Mouse (Mus musculus): Measurements from ENCODE around the gene Abhd17b.
A peak's percentile ranks its signal among the peaks of the same experiment; 100 is the strongest.

Abhd17b gene

GRCm38 (mm10) chr19:21653172-21653981 is at the start of gene Abhd17b:
Abhd17b (plus strand) TSS chr19:21653185.
- Histone ChIP-seq H3K36me3 (ENCODE audit: insufficient read depth, low read length) (peaks cover 8% of the 10 kb centered on the region; the same call in 1 of the 2 replicates), H3K9me3 (ENCODE audit: low read length) (no peaks in the 10 kb centered on the region), H3K4me3 (replicated peaks; ENCODE audit: low read length) (peak within 1 kb of the TSS; percentile 87), H3K4me1 (replicated peaks; ENCODE audit: low read depth, low read length) (peaks cover 47% of the 10 kb centered on the region), H3K27me3 (ENCODE audit: insufficient read depth, low read length) (peaks cover 3% of the 10 kb centered on the region; the same call in 1 of the 2 replicates)
- TF ChIP-seq NANOG (IDR thresholded peaks at IDR 0.05; ENCODE audit: borderline replicate concordance, low read length) (no peak), CTCF (conservative IDR thresholded peaks at IDR 0.05; ENCODE audit: low read length) (no peak), POU5F1 (IDR thresholded peaks at IDR 0.05; ENCODE audit: borderline replicate concordance, low read length) (no peak)

- TF ChIP-seq POU5F1 (IDR thresholded peaks at IDR 0.05; ENCODE audit: borderline replicate concordance, low read length) (no peak), CTCF (conservative IDR thresholded peaks at IDR 0.05; ENCODE audit: low read length) (no peak), NANOG (IDR thresholded peaks at IDR 0.05; ENCODE audit: borderline replicate concordance, low read length) (no peak)
- Histone ChIP-seq H3K36me3 (ENCODE audit: insufficient read depth, low read length) (no peaks in the 10 kb centered on the region), H3K27me3 (ENCODE audit: insufficient read depth, low read length) (no peaks in the 10 kb centered on the region), H3K4me1 (replicated peaks; ENCODE audit: low read depth, low read length) (peaks cover 47% of the 10 kb centered on the region), H3K9me3 (ENCODE audit: low read length) (peaks cover 6% of the 10 kb centered on the region), H3K4me3 (replicated peaks; ENCODE audit: low read length) (peak overlapping the region; percentile 48)
Observed at GRCm38 (mm10) chr19:21603836-21604235, 49.1 kb upstream of the Abhd17b start.

GRCm38 (mm10) chr19:21605294-21605693 is 47.7 kb upstream of the Abhd17b start:
- Histone ChIP-seq H3K9me3 (ENCODE audit: low read length) (peaks cover 6% of the 10 kb centered on the region), H3K27me3 (ENCODE audit: insufficient read depth, low read length) (no peaks in the 10 kb centered on the region), H3K4me1 (replicated peaks; ENCODE audit: low read depth, low read length) (peaks cover 47% of the 10 kb centered on the region), H3K36me3 (ENCODE audit: insufficient read depth, low read length) (no peaks in the 10 kb centered on the region), H3K4me3 (replicated peaks; ENCODE audit: low read length) (no peak overlapping the region)
- no peak for TF ChIP-seq CTCF (conservative IDR thresholded peaks at IDR 0.05; ENCODE audit: low read length)
- no peak for TF ChIP-seq POU5F1 (IDR thresholded peaks at IDR 0.05; ENCODE audit: borderline replicate concordance, low read length)

DNA sequence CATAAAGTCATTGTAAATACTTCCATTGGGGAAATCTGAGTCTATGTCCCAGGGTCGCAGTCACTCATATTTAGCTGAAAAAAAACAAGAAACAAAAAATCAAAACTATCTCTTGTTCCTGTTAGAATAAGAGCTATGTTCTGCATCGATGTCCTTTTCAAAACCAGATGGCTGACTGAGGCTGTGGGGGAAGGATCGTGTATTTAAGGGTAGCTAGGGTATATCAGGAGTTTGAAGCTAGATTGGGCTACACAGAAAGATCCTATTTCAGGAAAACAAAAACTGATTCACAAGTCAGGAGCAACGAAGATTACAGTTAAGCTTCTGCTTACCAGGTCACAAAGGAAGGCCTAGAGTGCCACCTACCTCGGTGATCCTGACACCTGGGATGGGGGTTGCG is 42.7 kb upstream of the Abhd17b start:
- no peaks in the 10 kb centered on the region for H3K27me3 ChIP-seq (ENCODE audit: insufficient read depth, low read length)
- no peak overlapping the region for H3K4me3 ChIP-seq (replicated peaks; ENCODE audit: low read length)
- H3K4me1 ChIP-seq (replicated peaks; ENCODE audit: low read depth, low read length) = peaks cover 33% of the 10 kb centered on the region
- no peaks in the 10 kb centered on the region for H3K36me3 ChIP-seq (ENCODE audit: insufficient read depth, low read length)
- no peaks in the 10 kb centered on the region for H3K9me3 ChIP-seq (ENCODE audit: low read length)
- TF ChIP-seq CTCF (conservative IDR thresholded peaks at IDR 0.05; ENCODE audit: low read length) = no peak
- TF ChIP-seq POU5F1 (IDR thresholded peaks at IDR 0.05; ENCODE audit: borderline replicate concordance, low read length) = no peak
- TF ChIP-seq NANOG (IDR thresholded peaks at IDR 0.05; ENCODE audit: borderline replicate concordance, low read length) = no peak

- H3K9me3 ChIP-seq (ENCODE audit: low read length) = no peaks in the 10 kb centered on the region
- H3K4me1 ChIP-seq (replicated peaks; ENCODE audit: low read depth, low read length) = peaks cover 25% of the 10 kb centered on the region
- H3K27me3 ChIP-seq (ENCODE audit: insufficient read depth, low read length) = no peaks in the 10 kb centered on the region
- no peak overlapping the region for H3K4me3 ChIP-seq (replicated peaks; ENCODE audit: low read length)
- no peaks in the 10 kb centered on the region for H3K36me3 ChIP-seq (ENCODE audit: insufficient read depth, low read length)
- TF ChIP-seq CTCF (conservative IDR thresholded peaks at IDR 0.05; ENCODE audit: low read length) (no peak), POU5F1 (IDR thresholded peaks at IDR 0.05; ENCODE audit: borderline replicate concordance, low read length) (no peak), NANOG (IDR thresholded peaks at IDR 0.05; ENCODE audit: borderline replicate concordance, low read length) (no peak)
Observed at GRCm38 (mm10) chr19:21611297-21611696, 41.7 kb upstream of the Abhd17b start.

DNA sequence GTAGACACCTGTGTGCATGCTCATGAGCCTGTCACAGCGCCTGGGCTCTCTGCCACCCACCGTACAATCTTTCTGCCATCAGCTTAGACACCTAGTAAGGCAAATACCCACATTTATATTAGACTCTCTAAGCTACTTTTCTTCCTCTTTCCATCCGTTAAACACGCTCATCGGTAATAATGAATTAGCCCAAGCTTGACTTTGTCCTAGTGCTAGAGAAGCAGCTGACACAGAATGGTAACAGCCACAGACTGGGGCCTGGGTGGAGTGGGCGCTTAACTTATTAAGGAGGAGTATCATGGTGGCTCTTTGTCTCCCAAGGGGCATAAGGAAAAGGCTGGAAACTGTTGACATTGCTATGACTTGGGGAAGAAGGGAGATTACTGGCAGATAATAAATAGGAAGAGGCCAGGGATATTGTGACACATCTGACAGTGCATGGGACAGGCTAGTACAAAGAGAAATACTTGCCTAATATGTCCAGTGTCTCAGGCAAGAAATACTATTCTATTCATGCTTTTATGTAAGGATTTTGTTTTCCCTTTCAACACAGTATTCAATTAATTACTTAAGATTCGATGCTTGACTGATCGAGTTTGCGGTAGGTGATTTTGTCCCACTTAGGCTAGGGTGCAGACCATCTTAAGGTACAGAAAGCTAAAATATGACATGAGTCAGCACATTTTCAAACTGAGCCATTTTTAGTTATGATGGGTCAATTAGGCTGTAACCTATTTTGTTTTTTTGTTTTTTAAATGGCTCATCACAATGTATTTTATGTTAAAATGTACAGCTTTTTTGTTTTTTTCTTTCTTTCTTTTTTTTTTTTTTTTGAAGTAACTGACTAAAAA is 41.0 kb upstream of the Abhd17b start:
- no peaks in the 10 kb centered on the region for H3K9me3 ChIP-seq (ENCODE audit: low read length)
- H3K4me1 ChIP-seq (replicated peaks; ENCODE audit: low read depth, low read length) = peaks cover 25% of the 10 kb centered on the region
- no peaks in the 10 kb centered on the region for H3K27me3 ChIP-seq (ENCODE audit: insufficient read depth, low read length)
- TF ChIP-seq CTCF (conservative IDR thresholded peaks at IDR 0.05; ENCODE audit: low read length) (no peak), NANOG (IDR thresholded peaks at IDR 0.05; ENCODE audit: borderline replicate concordance, low read length) (no peak), POU5F1 (IDR thresholded peaks at IDR 0.05; ENCODE audit: borderline replicate concordance, low read length) (no peak)
- no peaks in the 10 kb centered on the region for H3K36me3 ChIP-seq (ENCODE audit: insufficient read depth, low read length)
- no peak overlapping the region for H3K4me3 ChIP-seq (replicated peaks; ENCODE audit: low read length)

- TF ChIP-seq CTCF (conservative IDR thresholded peaks at IDR 0.05; ENCODE audit: low read length) (no peak), POU5F1 (IDR thresholded peaks at IDR 0.05; ENCODE audit: borderline replicate concordance, low read length) (no peak), NANOG (IDR thresholded peaks at IDR 0.05; ENCODE audit: borderline replicate concordance, low read length) (no peak)
- Histone ChIP-seq H3K4me3 (replicated peaks; ENCODE audit: low read length) (no peak overlapping the region), H3K36me3 (ENCODE audit: insufficient read depth, low read length) (no peaks in the 10 kb centered on the region), H3K4me1 (replicated peaks; ENCODE audit: low read depth, low read length) (peaks cover 14% of the 10 kb centered on the region), H3K9me3 (ENCODE audit: low read length) (no peaks in the 10 kb centered on the region), H3K27me3 (ENCODE audit: insufficient read depth, low read length) (no peaks in the 10 kb centered on the region)
Observed at GRCm38 (mm10) chr19:21615801-21616200, 37.2 kb upstream of the Abhd17b start.

DNA sequence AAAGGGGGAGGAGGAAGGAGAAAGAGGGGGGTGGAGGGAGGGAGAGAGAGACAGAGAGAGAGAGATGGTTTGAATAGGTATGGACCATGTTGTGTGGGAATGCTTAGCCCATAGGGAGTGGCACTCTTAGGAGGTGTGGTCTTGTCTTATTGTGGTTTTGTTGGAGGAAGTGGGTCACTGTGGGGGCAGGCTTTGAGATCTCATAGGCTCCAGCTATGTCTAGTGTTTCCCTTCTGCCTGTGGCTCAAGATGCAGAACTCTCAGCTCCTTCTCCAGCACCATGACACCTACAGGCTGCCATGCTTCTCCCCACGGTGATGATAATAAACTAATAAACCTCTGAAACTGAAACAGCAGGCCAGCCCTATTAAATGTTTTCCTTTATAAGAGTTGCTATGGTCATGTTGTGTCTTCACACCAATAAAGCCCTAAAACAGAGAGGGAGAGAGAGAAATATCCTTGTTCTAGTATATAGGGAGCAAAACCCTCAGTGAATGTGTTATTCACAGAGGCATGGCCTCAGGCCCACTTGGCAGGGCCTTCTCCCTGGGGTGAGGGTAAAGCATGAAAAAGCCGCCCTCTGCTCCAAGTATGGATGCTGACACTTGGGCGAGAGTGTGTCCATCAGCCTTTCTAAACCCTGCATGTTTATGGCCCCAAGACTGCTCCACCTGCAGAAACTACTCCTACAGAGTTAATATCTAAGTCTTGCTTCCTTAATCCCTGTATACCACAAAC is 29.4 kb upstream of the Abhd17b start:
- Histone ChIP-seq H3K27me3 (ENCODE audit: insufficient read depth, low read length) (no peaks in the 10 kb centered on the region), H3K36me3 (ENCODE audit: insufficient read depth, low read length) (no peaks in the 10 kb centered on the region), H3K4me3 (replicated peaks; ENCODE audit: low read length) (no peak overlapping the region), H3K9me3 (ENCODE audit: low read length) (no peaks in the 10 kb centered on the region), H3K4me1 (replicated peaks; ENCODE audit: low read depth, low read length) (peaks cover 22% of the 10 kb centered on the region)
- TF ChIP-seq NANOG (IDR thresholded peaks at IDR 0.05; ENCODE audit: borderline replicate concordance, low read length) (no peak), CTCF (conservative IDR thresholded peaks at IDR 0.05; ENCODE audit: low read length) (no peak), POU5F1 (IDR thresholded peaks at IDR 0.05; ENCODE audit: borderline replicate concordance, low read length) (no peak)

All from E14TG2a.4 (cell line).